Mouse (Mus musculus): ENCODE results near the gene Phf12.
A peak's percentile ranks its signal among the peaks of the same experiment; 100 is the strongest.

Phf12 gene

DNA sequence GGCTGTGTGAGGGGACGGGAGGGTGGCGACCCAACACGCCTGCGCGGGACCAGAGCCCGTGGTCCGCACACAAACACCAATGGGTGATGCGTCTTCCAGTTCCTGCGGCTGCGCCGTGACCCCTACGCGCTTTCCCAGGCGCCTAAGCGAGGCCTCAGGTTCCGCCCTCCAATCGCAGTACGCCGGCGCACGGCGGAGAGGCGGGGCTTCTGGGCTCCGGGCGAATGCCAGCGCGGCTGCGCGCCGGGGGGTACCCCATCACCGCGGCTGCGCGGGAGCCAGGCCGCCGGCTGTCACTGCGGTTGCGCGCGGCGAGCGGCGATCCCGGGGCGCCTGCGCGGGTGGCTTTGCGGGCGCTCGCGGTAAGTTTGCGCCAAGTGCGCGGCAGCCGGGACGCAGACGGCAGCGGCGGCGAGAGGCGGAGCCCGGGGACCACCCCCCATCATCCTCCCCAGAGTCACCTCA lies at the start of gene Phf12:
Gene Phf12, plus strand, starts transcription at position 314 of the 465 bp plus-strand sequence.
- peak; percentile 99 for DNase-seq

DNA sequence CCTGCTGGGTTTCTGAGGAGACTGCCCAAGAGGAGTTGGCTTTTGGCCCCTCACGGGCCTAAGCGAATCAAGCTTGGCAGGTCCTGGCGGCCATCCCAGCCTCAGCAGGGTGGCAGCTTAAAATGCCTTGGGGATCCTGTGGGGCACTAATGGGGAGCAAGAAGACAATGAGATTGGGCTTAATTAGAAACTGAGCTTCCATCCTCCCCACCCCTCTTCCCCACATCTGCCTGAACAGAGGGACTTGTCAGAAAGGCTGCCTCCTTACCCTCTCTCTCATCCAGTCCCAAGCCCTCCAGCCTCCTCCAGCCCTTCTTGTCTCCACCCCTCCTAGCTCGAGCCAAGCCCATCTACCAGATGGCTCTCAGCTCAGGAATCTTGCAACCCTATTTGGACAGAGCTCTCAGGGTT lies 48.4 kb upstream of the Phf12 start:
- DNase-seq = no peak

DNA sequence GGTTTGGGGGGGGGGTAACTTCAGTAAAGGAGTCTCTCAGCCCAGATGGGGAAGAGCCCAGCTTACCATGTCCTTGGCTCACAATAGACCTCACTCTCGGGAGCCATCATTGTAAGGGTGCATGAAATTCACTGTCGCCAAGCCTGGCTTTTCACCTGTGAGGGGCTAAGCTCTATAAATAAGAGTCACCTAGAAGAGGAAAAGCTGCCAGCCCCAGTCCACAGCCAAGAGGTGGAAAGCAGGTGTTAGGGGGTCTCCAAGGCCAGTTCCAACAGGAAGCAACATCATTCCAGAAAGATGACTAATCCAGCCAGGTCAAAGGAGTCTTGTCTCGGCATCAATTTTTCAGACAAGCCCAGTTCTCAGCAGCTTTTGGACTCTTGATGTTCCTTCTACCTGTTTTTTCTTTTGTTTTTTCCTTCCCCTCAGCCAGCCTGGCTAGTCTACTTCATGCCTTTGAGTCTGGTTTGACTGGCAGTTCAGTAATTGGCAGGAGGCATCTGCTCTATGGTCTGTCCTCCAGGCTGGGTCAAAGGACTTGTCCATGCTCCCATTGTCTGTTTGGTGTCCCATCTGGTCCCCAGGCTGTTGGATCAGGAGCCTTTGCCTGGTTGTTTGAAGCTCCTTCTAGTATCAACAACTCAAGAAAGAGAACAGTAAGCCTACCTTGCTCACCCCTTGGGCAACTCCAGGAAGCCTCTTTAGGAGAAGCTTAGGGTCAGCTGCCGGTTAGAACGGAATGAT lies 47.8 kb upstream of the Phf12 start:
- no peak for DNase-seq

DNA sequence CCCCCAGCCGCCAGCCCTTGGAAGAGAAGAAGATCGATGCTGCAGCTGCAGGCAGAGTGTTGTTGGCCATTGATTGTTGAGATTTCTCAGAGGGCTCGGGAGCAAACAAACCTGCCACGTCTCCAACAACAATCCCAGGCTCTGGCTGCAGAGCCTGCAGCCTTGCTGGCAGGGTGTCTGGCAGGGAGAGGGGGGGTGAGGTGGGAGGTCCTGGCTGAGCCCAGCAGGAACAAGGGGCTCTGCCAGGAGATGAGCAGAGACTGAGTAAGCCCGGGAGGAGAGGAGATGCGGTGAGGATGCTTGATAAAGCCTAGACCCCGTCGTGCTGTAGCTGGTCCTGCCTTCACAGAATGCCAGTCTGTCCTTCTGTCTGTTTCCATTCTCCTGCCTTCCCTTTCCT lies 45.7 kb upstream of the Phf12 start:
- no peak for DNase-seq

DNA sequence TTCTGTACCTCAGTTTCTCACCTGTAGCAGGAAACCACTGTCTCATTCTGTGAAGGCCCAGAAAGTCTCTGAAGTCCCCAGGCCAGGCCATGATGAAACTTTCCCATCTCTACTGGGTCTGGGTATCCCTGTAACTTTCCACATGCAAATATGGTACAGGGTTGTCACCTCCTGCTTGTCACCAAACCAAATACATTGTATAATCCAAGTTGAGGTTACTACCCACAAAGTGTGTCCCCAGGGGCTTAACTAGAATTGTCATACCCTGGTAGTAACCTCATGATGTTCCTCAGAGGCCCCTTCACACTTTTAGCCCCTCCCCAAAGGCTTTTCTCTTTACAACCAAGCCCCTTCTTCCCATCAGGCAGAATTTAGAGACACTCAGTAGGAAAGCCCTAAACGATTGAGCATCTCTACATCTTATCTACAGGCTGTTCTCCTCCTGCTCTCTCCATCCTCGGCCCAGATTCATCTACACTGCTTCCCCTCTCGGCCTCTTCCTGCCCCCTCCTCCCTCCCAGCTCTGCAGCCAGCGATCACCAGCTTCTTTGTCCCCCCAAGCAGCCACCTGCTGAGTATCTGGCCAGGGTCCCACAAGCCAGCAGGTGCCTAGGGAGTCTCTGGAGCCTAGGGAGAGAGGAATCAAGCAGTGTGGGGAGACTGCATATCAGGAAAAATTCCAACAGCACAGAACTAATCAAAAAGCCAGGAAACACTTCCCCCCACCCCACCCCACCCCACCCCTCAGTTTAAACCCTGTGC lies 44.7 kb upstream of the Phf12 start:
- DNase-seq = no peak

DNA sequence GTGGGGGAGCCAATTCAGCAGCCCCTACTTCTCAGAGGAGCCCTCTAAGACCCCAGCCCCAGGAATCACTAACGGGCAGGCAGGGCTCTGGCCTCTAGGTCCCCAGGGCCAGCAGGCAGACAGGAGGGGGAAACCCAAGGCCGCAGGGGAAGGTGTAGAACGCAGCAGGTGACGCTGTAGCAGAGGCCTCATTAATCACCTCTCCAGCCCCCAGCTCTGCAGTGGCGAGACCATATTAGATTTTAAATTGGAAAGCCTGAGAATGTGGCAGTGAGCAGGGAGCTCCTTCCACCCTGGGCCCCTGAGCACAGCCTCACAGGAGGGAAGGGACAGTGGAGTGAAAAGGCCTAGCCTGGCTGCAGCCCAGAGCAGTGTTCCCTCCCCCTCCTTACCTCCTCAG lies 40.3 kb upstream of the Phf12 start:
- no peak for DNase-seq

DNA sequence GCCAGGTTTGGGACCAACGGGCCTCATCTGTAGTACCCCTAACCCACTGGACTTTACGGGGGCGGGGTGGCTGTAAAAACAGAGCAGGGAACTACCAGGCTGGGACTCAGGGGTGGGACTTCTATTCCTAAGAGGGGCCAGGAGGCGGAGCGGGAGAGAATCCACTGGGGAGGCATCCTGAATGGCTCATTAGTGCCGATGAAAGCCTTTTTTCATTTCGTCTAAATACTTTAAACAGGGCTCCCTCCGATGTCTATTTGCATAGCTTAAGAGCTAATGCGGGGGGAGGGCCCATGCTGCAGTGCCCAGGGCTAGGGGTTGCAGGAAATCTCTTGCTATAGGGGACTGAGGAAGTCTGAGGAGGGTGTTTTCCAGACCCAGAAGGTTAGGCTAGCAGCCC lies 34.7 kb upstream of the Phf12 start:
- DNase-seq = no peak

DNA sequence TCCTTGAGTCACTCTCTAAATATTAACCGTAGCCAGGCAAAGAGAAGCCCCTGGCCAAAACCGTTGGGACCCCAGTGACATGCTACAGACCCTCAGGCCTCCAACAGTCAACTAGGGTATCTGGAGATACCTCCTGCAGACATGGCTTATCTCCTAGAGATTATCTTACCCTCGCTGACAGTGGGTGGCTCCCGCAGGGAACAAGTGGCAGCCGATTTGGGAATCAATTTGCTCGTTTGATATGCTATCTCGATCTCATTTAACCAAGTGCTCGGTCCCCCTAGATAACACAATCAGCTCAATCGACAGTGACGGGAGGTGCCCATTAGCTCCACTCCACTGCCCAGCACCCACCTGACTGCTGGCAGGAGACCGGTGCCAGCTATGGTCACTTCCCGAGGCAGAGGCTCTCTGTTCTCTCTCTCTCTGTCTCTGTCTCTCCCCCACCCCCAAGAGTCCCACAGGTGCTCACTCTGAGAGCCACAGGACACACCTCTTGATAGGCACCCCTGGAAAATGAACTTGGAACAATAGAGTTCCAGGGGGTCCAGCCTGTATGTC lies 32.3 kb upstream of the Phf12 start:
- no peak for DNase-seq

DNA sequence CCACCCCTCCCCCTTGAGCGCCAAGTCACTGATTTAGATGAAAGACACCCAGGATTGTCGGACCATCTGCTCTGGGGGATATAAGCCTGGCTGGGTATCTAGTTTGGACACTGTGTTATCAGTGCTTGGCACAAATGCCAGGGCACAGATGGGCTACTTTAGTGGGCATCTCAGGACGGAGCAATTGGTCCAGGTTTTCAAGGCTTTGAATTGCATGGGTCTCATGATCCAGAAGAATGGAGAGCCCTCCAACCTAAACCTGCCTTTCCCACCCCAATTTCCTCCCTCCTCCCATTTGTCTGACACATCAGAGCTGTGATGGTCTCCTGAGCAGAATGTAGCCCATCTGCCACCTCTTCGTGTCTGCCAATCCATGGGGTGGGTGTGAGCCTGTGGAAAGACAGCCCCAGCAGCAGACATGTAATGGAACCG lies 31.7 kb upstream of the Phf12 start:
- no peak for DNase-seq

DNA sequence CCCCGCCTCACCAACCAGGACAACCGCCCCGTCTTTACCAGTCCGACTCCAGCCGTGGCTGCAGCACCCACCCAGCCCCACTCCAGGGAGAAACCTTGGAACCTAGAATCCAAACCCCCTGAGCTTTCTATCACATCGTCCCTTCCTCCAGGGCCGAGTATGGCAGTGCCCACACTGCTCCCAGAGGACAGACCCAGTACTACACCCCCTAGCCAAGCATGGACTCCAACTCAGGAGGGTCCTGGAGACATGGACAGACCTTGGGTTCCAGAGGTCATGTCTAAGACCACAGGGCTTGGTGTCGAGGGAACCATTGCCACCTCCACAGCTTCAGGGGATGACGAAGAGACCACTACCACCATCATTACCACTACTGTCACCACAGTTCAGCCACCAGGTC lies 28.9 kb upstream of the Phf12 start:
- DNase-seq = peak; percentile 31

DNA sequence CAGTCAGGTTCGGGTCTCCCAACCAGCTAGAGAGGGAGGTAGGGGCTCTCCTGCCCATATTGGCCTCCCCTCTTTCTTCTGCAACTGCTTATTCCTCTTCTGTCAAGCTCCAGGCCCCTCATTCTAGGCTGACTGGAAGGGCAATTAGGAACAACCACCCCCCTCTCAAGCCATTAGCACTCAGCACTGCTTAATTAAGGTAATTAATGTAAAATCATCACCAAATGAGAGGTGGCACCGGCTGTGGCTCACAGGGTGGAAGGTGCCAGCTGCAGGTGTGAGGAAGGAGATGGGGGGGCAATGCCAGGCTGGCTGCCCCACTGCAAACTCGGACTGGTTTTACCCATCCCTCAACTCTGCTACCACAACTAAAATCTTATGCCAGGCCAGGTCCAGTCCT lies 26.1 kb upstream of the Phf12 start:
- no peak for DNase-seq

DNA sequence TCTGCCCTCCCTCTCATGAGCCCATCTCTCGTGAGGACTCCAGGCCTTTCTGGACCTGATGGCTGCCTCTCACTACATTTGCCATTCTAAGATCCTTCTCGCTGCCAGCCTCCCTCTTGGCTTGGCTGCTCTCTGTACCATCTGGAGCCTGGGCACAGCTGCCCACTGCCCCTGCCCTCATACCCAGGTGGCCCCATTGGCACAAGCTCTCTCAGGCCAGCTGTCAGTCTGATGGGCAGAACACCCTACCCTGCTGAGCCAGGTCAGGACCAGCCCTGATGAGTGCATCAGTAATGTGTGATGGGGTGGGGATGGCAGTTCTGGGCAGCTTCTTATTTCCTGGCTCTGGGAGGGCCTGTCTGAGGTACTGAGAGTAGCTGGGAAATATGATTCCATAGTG lies 24.3 kb upstream of the Phf12 start:
- no peak for DNase-seq

DNA sequence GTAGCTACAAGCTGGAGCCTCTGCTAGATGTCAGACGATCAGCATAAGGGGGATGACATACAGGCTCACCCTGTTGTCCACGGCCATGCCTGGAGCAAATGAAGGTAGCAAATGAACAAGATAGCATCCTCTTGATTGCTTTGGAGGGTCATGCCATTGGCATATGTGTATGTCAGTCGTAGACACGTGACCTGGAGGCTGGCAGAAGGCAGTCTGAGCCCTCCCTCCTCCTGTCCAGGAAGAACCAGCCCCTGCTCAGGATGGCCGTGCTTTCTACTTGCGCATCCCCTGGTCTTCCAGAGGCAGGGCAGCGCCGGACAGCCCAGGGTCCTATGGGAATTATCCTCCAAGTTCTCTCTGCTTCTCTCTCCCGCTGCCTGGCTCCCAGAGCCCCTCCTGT lies 23.6 kb upstream of the Phf12 start:
- no peak for DNase-seq

DNA sequence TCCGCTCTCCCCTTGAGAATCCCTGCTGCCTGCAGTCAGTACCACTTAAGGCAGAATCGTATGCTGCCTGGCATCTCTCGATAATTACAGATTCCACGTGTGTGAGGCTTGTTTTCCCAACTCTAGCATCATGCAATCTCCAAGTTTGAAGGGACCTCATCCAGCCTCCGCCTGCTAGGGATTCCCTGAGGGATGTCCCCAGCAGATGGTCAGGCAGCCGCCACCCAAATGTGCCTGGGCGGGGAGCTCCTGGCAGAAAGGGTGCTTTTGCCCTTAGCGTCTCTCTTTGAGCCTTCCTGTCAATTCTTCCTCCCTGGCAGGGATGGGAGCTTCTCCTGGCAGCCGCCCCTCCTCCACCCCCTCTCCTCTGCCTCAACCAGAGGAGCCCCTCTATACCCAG lies 22.4 kb upstream of the Phf12 start:
- DNase-seq = no peak

DNA sequence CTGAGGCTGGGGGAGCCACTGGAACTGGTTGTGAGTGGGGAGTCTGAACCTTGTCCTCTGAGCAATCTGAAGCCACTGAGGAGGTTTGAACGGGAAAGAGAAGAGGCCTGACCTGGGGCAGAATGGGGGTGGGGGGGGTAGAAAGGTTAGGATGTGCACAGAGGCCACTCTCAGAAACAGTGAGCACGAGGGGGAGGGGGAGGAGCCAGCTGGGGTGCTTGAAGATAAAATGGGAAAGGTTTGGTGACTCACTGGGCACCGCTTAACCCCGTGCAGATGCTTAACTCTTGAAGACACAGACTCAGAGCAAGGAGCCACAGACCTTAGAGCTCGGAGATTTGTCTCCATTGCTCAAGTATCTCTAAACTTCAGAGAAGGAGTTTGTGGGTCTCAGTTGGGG lies 21.7 kb upstream of the Phf12 start:
- DNase-seq = no peak

DNA sequence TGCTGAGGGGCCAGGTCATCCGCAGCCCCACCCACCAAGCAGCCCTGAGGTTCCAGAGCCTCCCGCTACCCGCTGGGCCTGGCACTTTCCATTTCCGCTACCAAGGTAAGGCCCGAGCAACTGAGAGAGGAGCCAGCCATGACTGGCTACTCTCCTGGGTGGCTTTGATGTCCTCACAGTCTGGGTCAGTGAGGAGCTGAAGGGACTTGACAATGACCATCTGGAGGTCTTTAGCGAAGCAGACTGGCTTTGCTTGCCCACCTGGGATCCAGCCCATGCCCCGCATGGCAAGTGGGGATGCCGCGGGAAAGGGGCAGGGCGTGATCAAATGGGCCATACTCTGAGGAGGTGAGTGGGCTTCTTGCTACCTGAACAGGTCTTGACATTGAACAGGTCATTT lies 19.6 kb upstream of the Phf12 start:
- DNase-seq = no peak

DNA sequence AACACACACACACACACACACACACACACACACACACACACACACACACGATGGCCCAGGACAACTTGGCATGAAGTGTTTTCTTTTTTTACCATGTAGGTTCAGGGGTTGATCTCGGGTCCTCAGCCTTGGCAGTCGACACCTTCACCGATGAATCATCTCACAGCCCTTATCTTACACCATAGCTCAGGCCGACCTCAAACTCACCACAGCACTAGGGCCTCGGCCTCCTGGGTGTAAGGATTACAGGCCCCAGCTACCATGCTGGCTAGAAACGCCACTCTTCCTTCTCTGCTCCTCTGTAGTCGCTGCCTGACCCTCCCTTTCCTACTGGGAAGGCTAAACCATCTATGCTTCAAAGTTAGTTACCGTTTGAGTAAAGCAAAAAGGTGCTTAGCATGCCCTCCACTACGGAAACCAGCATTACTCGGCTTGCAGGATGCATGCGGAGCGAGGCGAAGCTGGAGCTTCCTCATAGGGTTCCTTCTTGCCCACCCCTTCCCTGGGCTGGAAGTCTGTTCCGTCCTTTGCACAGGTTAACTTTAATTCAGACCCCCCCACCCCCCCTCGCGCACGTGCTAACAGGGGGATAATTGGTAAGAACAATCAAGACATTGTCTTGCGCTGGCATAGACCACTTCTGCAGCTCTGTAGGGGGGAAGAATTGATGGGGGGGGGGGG lies 18.0 kb upstream of the Phf12 start:
- no peak for DNase-seq

DNA sequence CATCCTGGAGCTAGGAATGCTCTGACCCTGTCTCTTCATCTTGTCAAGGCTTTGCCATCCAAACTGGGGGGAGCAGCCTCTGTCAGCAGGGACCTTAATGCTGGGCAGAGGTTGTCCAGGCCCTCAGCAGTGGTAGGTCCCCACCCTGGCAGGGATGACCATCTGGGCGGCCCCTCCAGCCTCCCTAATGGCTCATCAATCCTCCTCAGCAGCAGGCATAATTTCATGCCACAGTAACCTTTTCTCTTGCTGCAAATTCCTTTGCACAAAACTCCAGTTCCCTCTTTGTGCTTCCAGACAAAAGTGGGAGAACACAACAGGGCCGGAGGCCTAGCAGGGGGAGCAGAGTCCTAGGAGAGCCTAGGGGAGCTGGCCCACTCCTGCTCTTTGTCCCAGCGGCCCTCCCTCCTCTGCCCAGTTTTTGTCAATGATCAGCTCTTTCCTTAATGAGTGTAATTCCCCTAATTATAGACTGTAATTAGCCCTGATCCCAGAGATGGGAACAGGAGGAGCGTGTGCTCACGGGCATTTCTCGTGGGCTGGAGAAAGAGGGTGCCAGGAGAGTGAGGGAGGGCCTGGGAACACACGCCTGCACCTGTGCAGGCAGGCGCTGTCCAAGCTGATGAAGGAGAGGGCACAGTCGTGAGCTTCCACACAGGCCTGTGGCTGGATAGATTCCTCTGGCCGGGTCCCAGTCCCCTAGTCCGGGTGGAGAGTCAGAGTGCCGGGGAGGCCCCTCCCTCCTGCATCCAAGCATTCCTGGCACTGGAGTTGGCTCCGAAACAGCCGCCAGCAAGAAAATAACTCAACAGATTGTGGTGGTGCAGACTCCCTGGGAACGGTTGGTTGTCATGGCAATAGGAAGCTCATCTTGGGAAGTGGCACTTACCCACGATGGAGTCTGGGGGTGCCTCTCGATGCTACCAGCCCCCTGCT lies 17.2 kb upstream of the Phf12 start:
- peak; percentile 59 for DNase-seq

DNA sequence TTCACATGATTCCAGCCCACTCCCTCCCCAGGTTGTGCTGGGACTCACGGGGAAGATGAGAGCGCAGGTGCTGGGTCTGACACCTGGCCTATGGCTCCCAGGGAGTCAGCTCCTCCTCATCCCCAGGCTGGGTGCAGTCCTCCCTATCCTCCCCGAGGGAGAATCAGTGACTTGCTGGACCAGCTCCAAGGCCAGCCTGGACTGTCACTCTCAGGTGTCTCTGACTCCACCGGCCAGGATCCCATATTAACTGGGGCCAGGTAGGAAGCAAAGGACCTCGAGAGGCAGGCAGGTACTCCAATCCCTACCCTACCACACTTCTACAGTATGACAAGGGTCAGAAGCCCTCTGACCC lies 16.5 kb upstream of the Phf12 start:
- no peak for DNase-seq

DNA sequence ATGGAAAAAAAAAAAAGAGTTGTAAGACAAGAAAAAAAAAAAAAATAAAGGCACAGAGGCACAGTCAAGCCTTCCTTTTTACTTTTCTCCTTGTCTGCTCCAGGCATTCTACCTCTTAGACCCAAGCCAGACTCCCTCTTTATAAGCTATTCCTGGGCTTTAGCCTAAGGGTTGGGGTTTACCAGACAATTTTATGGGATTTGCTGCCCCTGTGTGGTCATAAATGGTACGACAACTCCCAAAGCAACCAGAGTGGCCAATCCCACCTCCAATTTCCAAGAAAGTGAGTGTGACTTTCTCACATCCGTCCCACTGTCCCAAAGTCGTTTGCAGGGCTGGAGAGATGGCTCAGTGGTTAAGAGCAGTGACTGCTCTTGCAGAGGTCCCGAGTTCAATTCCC lies 15.4 kb upstream of the Phf12 start:
- peak; percentile 83 for DNase-seq

DNA sequence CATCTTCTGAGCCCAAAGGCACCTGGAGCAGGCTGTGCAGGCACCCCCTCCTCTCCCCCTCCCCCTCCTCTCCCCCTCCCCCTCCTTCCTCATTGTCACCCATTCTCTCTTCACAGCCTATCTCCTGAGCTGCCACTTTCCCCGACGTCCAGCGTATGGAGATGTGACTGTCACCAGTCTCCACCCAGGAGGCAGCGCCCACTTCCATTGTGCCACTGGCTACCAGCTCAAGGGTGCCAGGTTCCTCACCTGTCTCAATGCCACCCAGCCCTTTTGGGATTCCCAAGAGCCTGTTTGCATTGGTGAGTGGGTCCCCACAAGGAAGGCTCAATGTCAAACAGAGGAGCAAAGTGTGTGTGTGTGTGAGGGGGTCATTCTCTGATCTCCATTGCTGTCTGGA lies 13.8 kb upstream of the Phf12 start:
- DNase-seq = no peak

DNA sequence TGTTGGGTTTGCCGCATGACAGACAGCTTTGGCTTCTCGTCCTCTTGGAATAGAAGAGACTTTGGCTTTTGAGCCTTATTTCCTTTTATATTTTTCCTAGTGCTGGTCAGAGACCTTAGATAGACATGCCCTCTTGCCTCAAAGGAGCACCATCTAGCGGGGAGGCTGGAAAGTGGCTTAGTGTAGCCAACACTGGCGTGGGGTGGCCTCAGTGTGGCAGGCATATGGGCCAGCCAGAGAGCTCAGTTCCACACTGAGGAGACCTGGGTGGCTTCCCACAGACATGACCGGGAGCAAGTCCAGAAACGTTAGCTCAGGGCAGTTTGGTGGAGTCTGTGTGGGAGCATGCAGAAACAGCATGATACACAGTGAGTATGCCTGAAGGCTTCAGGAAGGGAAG lies 11.8 kb upstream of the Phf12 start:
- no peak for DNase-seq

DNA sequence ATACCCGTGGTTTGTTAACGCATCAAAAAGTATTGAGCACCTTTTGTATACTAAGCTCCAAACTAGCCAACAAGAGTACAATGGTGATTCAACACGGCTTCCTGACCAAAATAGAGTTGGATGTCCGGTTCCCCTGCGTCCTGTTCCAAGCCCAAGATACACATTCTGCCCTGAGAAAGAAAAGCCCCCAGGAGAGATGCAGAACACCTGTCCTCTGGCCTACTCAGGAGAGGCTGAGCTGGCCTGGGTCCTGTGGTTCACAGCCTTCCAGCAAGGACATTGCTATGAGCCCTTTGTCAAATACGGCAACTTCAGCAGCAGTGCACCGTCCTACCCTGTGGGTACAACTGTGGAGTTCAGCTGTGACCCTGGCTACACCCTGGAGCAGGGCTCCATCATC lies 9.0 kb upstream of the Phf12 start:
- no peak for DNase-seq
